Mouse (Mus musculus): ENCODE measurements around the gene Slc27a1.

DNA sequence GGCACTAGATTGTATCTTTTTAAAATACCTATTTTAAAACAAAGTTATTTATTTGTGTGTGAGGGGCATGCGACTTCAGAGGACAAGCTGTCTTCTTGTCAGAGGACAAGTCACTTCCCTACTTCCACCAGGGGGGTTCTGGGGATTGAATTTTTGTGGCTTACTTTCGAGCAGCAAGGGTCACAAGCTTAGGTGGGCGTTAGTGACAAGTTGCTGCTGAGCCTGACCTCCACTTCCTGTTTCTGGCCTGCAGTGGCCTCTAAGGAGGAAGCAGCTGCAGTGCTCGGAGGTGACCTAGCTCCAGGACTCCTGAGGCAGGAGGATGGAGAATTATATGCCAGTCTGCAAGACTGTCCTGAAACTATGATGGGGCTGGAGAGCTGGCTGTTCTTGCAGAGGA, 44.7 kb downstream of the Slc27a1 start:
- TF ChIP-seq CTCF (IDR thresholded peaks at IDR 0.05) = no peak
- TF ChIP-seq EP300 (IDR thresholded peaks at IDR 0.05) = no peak
